In the genomic region with DNA sequence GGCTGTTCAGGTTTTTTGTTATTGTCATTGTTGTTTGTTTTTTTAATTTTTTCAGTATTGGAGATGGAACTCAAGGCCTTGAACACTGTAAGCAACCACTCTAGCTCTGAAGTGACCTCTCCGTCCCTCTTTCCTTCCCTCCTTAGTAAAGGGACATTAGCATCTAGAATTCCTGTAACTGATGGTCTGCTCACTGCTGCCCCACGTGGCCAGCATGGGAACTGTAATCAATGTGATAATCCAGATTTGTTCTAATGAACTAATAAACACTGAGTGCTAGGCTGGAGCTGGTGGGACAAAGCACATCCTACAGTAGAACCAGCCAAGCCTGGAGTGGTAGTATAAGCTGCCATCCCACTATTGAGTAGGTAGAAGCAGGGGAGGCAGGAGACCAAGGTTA, we compare ENCODE assay signal across 7 mouse cellular contexts. TPM values are rescaled to one million over a fixed set of nuclear protein-coding genes. Genes with fewer than 3 reads are reported as not detected.
DNase-seq lines count a peak whose midpoint lies in the region.

No protein-coding gene starts in this region.

- DNase-seq in layer of hippocampus, postnatal 10 days (ENCODE audit: low spot score in 2 of 2), result peak; percentile 42 to 50
- no peak for DNase-seq in layer of hippocampus, adult 9-10 months (ENCODE audit: low spot score)
- DNase-seq in CD4-positive helper T cell, adult 2 months (ENCODE audit: low read depth, low spot score), result peak; percentile 50
- DNase-seq in adipocyte (ENCODE audit: low spot score), result peak; percentile 49
- peak; percentile 69 for DNase-seq in induced T-regulatory cell, adult 2 months (ENCODE audit: low read depth)
- no peak for DNase-seq in right cerebral cortex, postnatal 10 days (ENCODE audit: low spot score in 2 of 2)
- DNase-seq in layer of hippocampus, postnatal 14 days (ENCODE audit: low spot score in 2 of 2), result no peak

RNA-seq across cellular contexts. Expression of a gene that starts 3.0 kb away (rescaled TPM):
- total RNA-seq in layer of hippocampus, postnatal 10 days (2021), result under 1 TPM; 0.53 to 0.67 TPM
- total RNA-seq in layer of hippocampus, postnatal 14 days (2021), result under 1 TPM; 0.44 to 0.86 TPM

RNA-seq across cellular contexts. Expression of a gene that starts 18.2 kb away (rescaled TPM):
- total RNA-seq in layer of hippocampus, postnatal 10 days (2021), result 10 to 100 TPM; 38.8 to 48.5 TPM
- total RNA-seq in layer of hippocampus, postnatal 14 days (2021), result 10 to 100 TPM; 49.1 to 51.0 TPM

RNA-seq across cellular contexts. Expression of a gene that starts 21.5 kb away (rescaled TPM):
- total RNA-seq in layer of hippocampus, postnatal 10 days (2021), result 10 to 100 TPM; 60.4 to 60.7 TPM
- 10 to 100 TPM; 57.0 to 58.0 TPM for total RNA-seq in layer of hippocampus, postnatal 14 days (2021)

RNA-seq across cellular contexts. Expression of a gene that starts 39.5 kb away (rescaled TPM):
- under 1 TPM; 0.42 to 0.43 TPM for total RNA-seq in layer of hippocampus, postnatal 10 days (2021)
- 1 to 10 TPM in 1 of 2 experiments, under 1 TPM in 1; 0.45 to 1.4 TPM for total RNA-seq in layer of hippocampus, postnatal 14 days (2021)

RNA-seq across cellular contexts. Expression of a gene that starts 49.4 kb away (rescaled TPM):
- total RNA-seq in layer of hippocampus, postnatal 10 days (2021), result under 1 TPM; 0.25 to 0.62 TPM
- under 1 TPM; 0.12 TPM for total RNA-seq in layer of hippocampus, postnatal 14 days (2021)

Comparison
In these comparisons a context has a peak if more than half of its experiments do, and no peak if none do; other contexts are left out.
1. DNase-seq: peak in layer of hippocampus, postnatal 10 days (2 of 2), CD4-positive helper T cell, adult 2 months (single experiment), adipocyte (single experiment) and induced T-regulatory cell, adult 2 months (single experiment); none in layer of hippocampus, adult 9-10 months (single experiment), right cerebral cortex, postnatal 10 days (0 of 2) and layer of hippocampus, postnatal 14 days (0 of 2).